Mouse (Mus musculus): ENCODE data around the gene Gm29776. TPM values are rescaled to one million over a fixed set of nuclear protein-coding genes. Genes with fewer than 3 reads are reported as not detected.

The Gm29776 gene
- polyA plus RNA-seq (2012; rRNA removed; ENCODE audit: low replicate concordance): 0.04 and 0.23 TPM in 2 replicates

GRCm38 (mm10) chr14:54698733-54699132 is at the start of gene Gm29776:
Gene Gm29776, minus strand, starts transcription at chr14:54698833.

GRCm38 (mm10) chr14:54712074-54712473 is 13.4 kb upstream of the Gm29776 start, which contains the start of gene Cebpe:
Gene Cebpe, minus strand, starts transcription at chr14:54712174.

GRCm38 (mm10) chr14:54686522-54687143 is 12.0 kb downstream of the Gm29776 start, which contains the start of gene Acin1:
Gene Acin1, minus strand, starts transcription at chr14:54686931.

GRCm38 (mm10) chr14:54686063-54686521 is 12.5 kb downstream of the Gm29776 start, which contains the start of gene 1700123O20Rik:
Gene 1700123O20Rik, plus strand, starts transcription at chr14:54686216.

Other genes with a start within 250 kb of the Gm29776 start
- gene Lrp10, start 234.7 kb downstream of the Gm29776 start, polyA plus RNA-seq (2012; rRNA removed; ENCODE audit: low replicate concordance): 234 and 458 TPM in 2 replicates
- 0.16 and 0.18 TPM in 2 replicates for gene Rem2, start 222.7 kb downstream of the Gm29776 start, polyA plus RNA-seq (2012; rRNA removed; ENCODE audit: low replicate concordance)
- 8.3 and 21.4 TPM in 2 replicates for gene Prmt5, start 181.3 kb downstream of the Gm29776 start, polyA plus RNA-seq (2012; rRNA removed; ENCODE audit: low replicate concordance)
- gene Haus4, start 144.2 kb downstream of the Gm29776 start, polyA plus RNA-seq (2012; rRNA removed; ENCODE audit: low replicate concordance): 8.0 and 8.5 TPM in 2 replicates
- 2.8 and 3.3 TPM in 2 replicates for gene Ajuba, start 121.3 kb downstream of the Gm29776 start, polyA plus RNA-seq (2012; rRNA removed; ENCODE audit: low replicate concordance)
- gene 4931414P19Rik, start 92.8 kb downstream of the Gm29776 start, polyA plus RNA-seq (2012; rRNA removed; ENCODE audit: low replicate concordance): 4.0 and 6.6 TPM in 2 replicates
- 131 and 140 TPM in 2 replicates for gene Psmb5, start 80.8 kb downstream of the Gm29776 start, polyA plus RNA-seq (2012; rRNA removed; ENCODE audit: low replicate concordance)
- gene Psmb11, start 77.4 kb downstream of the Gm29776 start, polyA plus RNA-seq (2012; rRNA removed; ENCODE audit: low replicate concordance): 0.02 TPM in 1 of 2 replicates, not detected in the other
- not detected in 2 replicates for gene Gm17606, start 57.9 kb downstream of the Gm29776 start, polyA plus RNA-seq (2012; rRNA removed; ENCODE audit: low replicate concordance)
- gene Cdh24, start 57.5 kb downstream of the Gm29776 start, polyA plus RNA-seq (2012; rRNA removed; ENCODE audit: low replicate concordance): 5.7 and 7.8 TPM in 2 replicates
- 25.6 and 33.7 TPM in 2 replicates for gene 1700123O20Rik, start 12.6 kb downstream of the Gm29776 start, polyA plus RNA-seq (2012; rRNA removed; ENCODE audit: low replicate concordance)
- 48.2 and 68.8 TPM in 2 replicates for gene Acin1, start 11.9 kb downstream of the Gm29776 start, polyA plus RNA-seq (2012; rRNA removed; ENCODE audit: low replicate concordance)
- 2.4 and 8.7 TPM in 2 replicates for gene Cebpe, start 13.3 kb upstream of the Gm29776 start, polyA plus RNA-seq (2012; rRNA removed; ENCODE audit: low replicate concordance)
- 45.5 and 192 TPM in 2 replicates for gene Slc7a8, start 83.1 kb upstream of the Gm29776 start, polyA plus RNA-seq (2012; rRNA removed; ENCODE audit: low replicate concordance)
- not detected in 2 replicates for gene Rnf212b, start 115.3 kb upstream of the Gm29776 start, polyA plus RNA-seq (2012; rRNA removed; ENCODE audit: low replicate concordance)
- 1.5 and 2.0 TPM in 2 replicates for gene Homez, start 172.1 kb upstream of the Gm29776 start, polyA plus RNA-seq (2012; rRNA removed; ENCODE audit: low replicate concordance)
- 15.5 and 18.2 TPM in 2 replicates for gene Ppp1r3e, start 178.7 kb upstream of the Gm29776 start, polyA plus RNA-seq (2012; rRNA removed; ENCODE audit: low replicate concordance)
- 31.3 and 48.5 TPM in 2 replicates for gene Bcl2l2, start 184.5 kb upstream of the Gm29776 start, polyA plus RNA-seq (2012; rRNA removed; ENCODE audit: low replicate concordance)
- gene Gm20521, start 184.6 kb upstream of the Gm29776 start, polyA plus RNA-seq (2012; rRNA removed; ENCODE audit: low replicate concordance): 10.4 and 10.8 TPM in 2 replicates
- 34.7 and 37.9 TPM in 2 replicates for gene Pabpn1, start 193.7 kb upstream of the Gm29776 start, polyA plus RNA-seq (2012; rRNA removed; ENCODE audit: low replicate concordance)
- 16.9 and 36.0 TPM in 2 replicates for gene Slc22a17, start 214.3 kb upstream of the Gm29776 start, polyA plus RNA-seq (2012; rRNA removed; ENCODE audit: low replicate concordance)
- gene Efs, start 227.3 kb upstream of the Gm29776 start, polyA plus RNA-seq (2012; rRNA removed; ENCODE audit: low replicate concordance): 4.4 and 8.0 TPM in 2 replicates
- 0.92 TPM in 1 of 2 replicates, not detected in the other for gene Il25, start 233.9 kb upstream of the Gm29776 start, polyA plus RNA-seq (2012; rRNA removed; ENCODE audit: low replicate concordance)
- 0.79 and 1.8 TPM in 2 replicates for gene Cmtm5, start 237.4 kb upstream of the Gm29776 start, polyA plus RNA-seq (2012; rRNA removed; ENCODE audit: low replicate concordance)

Measured in duodenum, adult 2 months (tissue).